ENCODE assay signal across 20 mouse cellular contexts in genomic region chr9:114892974-114893373, GRCm38 (mm10). TPM values are rescaled to one million over a fixed set of nuclear protein-coding genes. Genes with fewer than 3 reads are reported as not detected.
"Had no signal": no experiment of that assay in that cellular context is flagged by ENCODE, and none has a peak within 500 bp of the region (broad histone marks: within the 10 kb centered on the region; RNA-seq: fewer than 3 reads in every experiment).

No protein-coding gene starts in this region.

- H3K27me3 ChIP-seq: limb, embryonic 12.5 days; limb, embryonic 15.5 days; midbrain, embryonic 13.5 days had no signal

- H3K27ac ChIP-seq: hindbrain, embryonic 14.5 days; hindbrain, postnatal 0 days; limb, embryonic 12.5 days; limb, embryonic 15.5 days; liver, embryonic 14.5 days; midbrain, embryonic 10.5 days; midbrain, embryonic 13.5 days had no signal

- H3K9me3 ChIP-seq: limb, embryonic 15.5 days had no signal

- H3K36me3 ChIP-seq: limb, embryonic 12.5 days; limb, embryonic 15.5 days; midbrain, embryonic 10.5 days; midbrain, embryonic 13.5 days had no signal

- H3K4me1 ChIP-seq: limb, embryonic 15.5 days; megakaryocyte, embryonic 14.5 days; midbrain, embryonic 13.5 days had no signal

- ATAC-seq: hindbrain, postnatal 0 days; inflammation-experienced regulatory T-cells, adult 6 months; liver, postnatal 0 days; midbrain, embryonic 13.5 days; midbrain, embryonic 16.5 days had no signal

- H3K4me2 ChIP-seq: hindbrain, embryonic 14.5 days; limb, embryonic 12.5 days; limb, embryonic 15.5 days; liver, embryonic 11.5 days; midbrain, embryonic 13.5 days had no signal

- DNase-seq: kidney, adult 2 months; kidney, postnatal 14 days; kidney, postnatal 4 days; left cerebral cortex, postnatal 4 days; liver, postnatal 0 days; thymus, adult 2 months; thymus, postnatal 14 days; thymus, postnatal 4 days had no signal

- H3K9ac ChIP-seq: hindbrain, embryonic 14.5 days; limb, embryonic 12.5 days; limb, embryonic 15.5 days; liver, embryonic 14.5 days; liver, postnatal 0 days; midbrain, embryonic 13.5 days had no signal

- H3K4me3 ChIP-seq: limb, embryonic 12.5 days; limb, embryonic 15.5 days; megakaryocyte, embryonic 14.5 days; midbrain, embryonic 10.5 days; midbrain, embryonic 13.5 days; myocyte had no signal

RNA-seq across cellular contexts. Expression of gene Cmtm8, which starts 49.0 kb away (rescaled TPM):
- polyA plus RNA-seq: inflammation-experienced regulatory T-cells, adult 6 months; myocyte had no signal
